Mouse (Mus musculus) kidney, embryonic 14.5 days (tissue): ENCODE measurements around the gene Prkca. TPM values are rescaled to one million over a fixed set of nuclear protein-coding genes. Genes with fewer than 3 reads are reported as not detected.

ENCODE experiments used
- ATAC-seq: fragments of 200-750 bp; cut with Nextera tagmentation; 2 replicates; pipeline ENCODE4 v1.8.0; 2017; ENCODE audit warnings: moderate number of reproducible peaks, mild to moderate bottlenecking, moderate TSS enrichment, moderate library complexity; ENCODE audit not compliant: low FRiP score, low TSS enrichment
- H3K27ac ChIP-seq: fragments of 300-500 bp; sonication (generic); 2 replicates; pipeline ENCODE4 v1.5.1; 2014; ENCODE audit warnings: low read depth, mild to moderate bottlenecking, low read length, moderate library complexity, mixed read lengths
- H3K27me3 ChIP-seq: fragments of 300-500 bp; sonication (generic); 2 replicates; pipeline ENCODE4 v1.6.1; 2014; ENCODE audit warnings: mild to moderate bottlenecking, low read length; ENCODE audit not compliant: control insufficient read depth, insufficient read depth
- H3K36me3 ChIP-seq: fragments of 300-500 bp; sonication (generic); 2 replicates; pipeline ENCODE4 v1.6.1; 2014; ENCODE audit warnings: low read length, mixed read lengths; ENCODE audit not compliant: control insufficient read depth, insufficient read depth
- H3K4me1 ChIP-seq: fragments of 300-500 bp; sonication (generic); 2 replicates; pipeline ENCODE4 v1.6.1; 2014; ENCODE audit warnings: low read length, mixed read lengths; ENCODE audit not compliant: control insufficient read depth, insufficient read depth
- H3K4me2 ChIP-seq: fragments of 300-500 bp; sonication (generic); replicated peaks from 2 replicates; pipeline ENCODE4 v1.6.1; 2014; ENCODE audit warnings: low read depth, mild to moderate bottlenecking, low read length
- H3K4me3 ChIP-seq: fragments of 300-500 bp; sonication (generic); 2 replicates; pipeline ENCODE4 v1.5.1; 2014; ENCODE audit warnings: mild to moderate bottlenecking, low read length
- H3K9ac ChIP-seq: fragments of 300-500 bp; sonication (generic); 2 replicates; pipeline ENCODE4 v1.6.1; 2014; ENCODE audit warnings: low read depth, mild to moderate bottlenecking, low read length, moderate library complexity
- H3K9me3 ChIP-seq: fragments of 300-500 bp; sonication (generic); 2 replicates; pipeline ENCODE4 v1.6.1; 2016; ENCODE audit warnings: low read length; ENCODE audit not compliant: control insufficient read depth
- WGBS: fragments of 180-500 bp; shearing (Covaris S2); extraction: QIAGEN DNeasy Blood & Tissue Kit; methylation state at CpG from one replicate; pipeline ENCODE4 v1.1.7; 2014; 5-methylcytosine and 5-hydroxymethylcytosine counted together
- polyA plus RNA-seq: library from polyadenylated mRNA; unstranded; fragments of >200 nt; fragmentation: Nextera tagmentation; extraction: Ambion mirVana; gene quantifications from 2 replicates; pipeline ENCODE4 v1.2.1, GENCODE M21; 2014

Prkca gene
- polyA plus RNA-seq, 1 experiment from 2014 or later = 10.9 TPM

DNA sequence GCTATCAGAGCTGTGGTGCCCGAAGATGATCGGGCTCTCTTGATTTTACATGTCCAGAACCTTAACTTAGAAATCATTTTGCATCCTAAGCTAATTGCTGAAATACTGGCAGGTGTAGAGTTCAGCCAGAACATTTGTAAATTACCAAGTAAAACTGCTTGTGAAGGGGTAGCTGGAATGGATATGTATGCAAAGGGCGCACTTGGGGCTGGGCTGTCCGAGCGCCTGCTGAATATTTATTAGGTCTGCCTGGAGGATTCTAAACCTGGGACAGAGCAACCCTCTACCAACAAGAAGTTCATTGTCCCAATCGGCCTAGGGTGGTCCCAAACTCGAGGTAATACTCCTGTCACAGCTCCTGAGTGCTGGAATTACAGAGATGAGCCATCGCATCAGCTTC lies 1.0 kb upstream of the Prkca start:
- no peaks in the 10 kb centered on the region for H3K4me1 ChIP-seq
- H3K9ac ChIP-seq = peak overlapping the region; percentile 78; the same call in 1 of the 2 replicates
- peak overlapping the region; percentile 76 for H3K4me3 ChIP-seq
- H3K4me2 ChIP-seq = peak overlapping the region; percentile 98
- H3K9me3 ChIP-seq = no peaks in the 10 kb centered on the region
- 57% methylated on average over 8 of the region's 8 CpGs for WGBS
- ATAC-seq = no peak
- H3K27ac ChIP-seq = no peak overlapping the region
- H3K27me3 ChIP-seq = no peaks in the 10 kb centered on the region
- no peaks in the 10 kb centered on the region for H3K36me3 ChIP-seq

DNA sequence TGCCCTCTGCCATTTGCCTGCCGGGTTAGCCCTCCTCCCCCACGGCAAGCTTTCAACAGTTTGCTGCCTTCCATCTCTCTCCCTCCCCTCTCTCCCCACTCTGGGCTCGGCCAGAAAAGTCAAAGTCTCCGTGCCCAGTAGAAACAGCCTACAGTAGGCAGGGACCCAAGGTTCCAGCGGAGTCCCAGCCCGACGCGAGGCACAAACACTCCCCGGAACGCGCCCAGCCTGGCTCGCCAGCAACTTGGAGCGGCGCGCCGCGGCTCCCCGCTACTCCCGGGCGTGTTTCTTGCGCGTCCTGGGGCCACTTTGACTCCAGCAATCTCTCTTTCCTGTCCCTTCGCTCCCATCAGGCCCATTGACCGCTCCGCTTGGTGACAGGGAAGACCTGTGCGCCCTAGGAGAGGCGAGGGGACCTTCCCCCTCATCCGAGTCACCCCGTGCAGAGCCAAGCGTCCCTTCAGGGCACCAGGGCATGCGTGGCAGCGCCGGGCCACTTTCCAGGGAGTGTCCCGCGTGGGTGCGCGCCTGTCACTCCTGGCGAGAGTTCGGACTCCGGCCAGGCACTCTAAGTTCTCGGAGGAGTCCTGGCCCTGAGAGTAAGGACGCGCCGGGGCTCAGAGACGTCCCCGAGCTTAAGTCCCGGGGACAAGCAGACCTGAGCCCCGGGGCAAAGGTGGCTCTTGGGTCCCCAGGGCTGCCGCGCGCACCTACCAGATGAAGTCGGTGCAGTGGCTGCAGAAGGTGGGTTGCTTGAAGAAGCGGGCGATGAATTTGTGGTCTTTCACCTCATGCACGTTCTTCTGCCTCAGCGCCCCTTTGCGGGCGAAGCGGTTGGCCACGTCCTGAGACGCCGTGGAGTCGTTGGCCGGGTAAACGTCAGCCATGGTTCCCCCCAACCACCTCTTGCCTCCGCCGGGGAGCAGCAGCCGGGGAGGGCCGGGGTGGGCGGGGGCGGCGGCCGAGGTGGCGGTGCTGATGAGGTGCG lies 653 bp downstream of the Prkca start, which contains the start of gene Apoh:
Gene Apoh (plus strand): TSS at position 574 of the 988 bp plus-strand sequence.
- H3K36me3 ChIP-seq = no peaks in the 10 kb centered on the region
- peak within 1 kb of the TSS; percentile 63; the same call in 1 of the 2 replicates for H3K27ac ChIP-seq
- H3K9ac ChIP-seq = peak within 1 kb of the TSS; percentile 78
- under 1% methylated on average over 70 of the region's 75 CpGs for WGBS
- ATAC-seq = peak; percentile 56
- no peaks in the 10 kb centered on the region for H3K27me3 ChIP-seq
- peak within 1 kb of the TSS; percentile 98 for H3K4me2 ChIP-seq
- H3K4me1 ChIP-seq = no peaks in the 10 kb centered on the region
- H3K4me3 ChIP-seq = peak within 1 kb of the TSS; percentile 76
- H3K9me3 ChIP-seq = no peaks in the 10 kb centered on the region

DNA sequence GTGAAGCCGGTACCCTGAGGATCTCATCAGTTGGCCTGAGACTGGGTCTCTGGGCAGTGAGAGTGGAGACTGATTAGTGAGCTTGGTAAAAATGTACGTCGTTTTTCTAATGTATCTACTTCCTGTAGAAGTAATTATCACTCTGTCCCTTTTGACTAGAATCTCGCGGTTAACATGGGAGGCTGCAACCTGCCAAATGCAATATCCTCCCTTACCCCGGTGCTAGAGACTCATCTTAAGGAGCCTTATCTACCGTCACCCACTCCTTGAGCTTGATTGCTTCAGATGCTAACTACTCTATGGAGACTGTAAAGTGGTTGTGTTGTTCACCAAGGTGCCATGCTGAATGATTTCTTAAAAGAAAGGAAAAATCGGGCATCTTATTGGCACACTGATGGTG lies 1.9 kb downstream of the Prkca start:
- H3K4me2 ChIP-seq = peak overlapping the region; percentile 98
- no peak overlapping the region; the same call in 1 of the 2 replicates for H3K4me3 ChIP-seq
- H3K9ac ChIP-seq = no peak overlapping the region
- no peaks in the 10 kb centered on the region for H3K27me3 ChIP-seq
- no peaks in the 10 kb centered on the region for H3K9me3 ChIP-seq
- H3K27ac ChIP-seq = no peak overlapping the region
- H3K36me3 ChIP-seq = no peaks in the 10 kb centered on the region
- peaks cover 3% of the 10 kb centered on the region; the same call in 1 of the 2 replicates for H3K4me1 ChIP-seq
- 42% methylated on average over 8 of the region's 8 CpGs for WGBS
- no peak for ATAC-seq

DNA sequence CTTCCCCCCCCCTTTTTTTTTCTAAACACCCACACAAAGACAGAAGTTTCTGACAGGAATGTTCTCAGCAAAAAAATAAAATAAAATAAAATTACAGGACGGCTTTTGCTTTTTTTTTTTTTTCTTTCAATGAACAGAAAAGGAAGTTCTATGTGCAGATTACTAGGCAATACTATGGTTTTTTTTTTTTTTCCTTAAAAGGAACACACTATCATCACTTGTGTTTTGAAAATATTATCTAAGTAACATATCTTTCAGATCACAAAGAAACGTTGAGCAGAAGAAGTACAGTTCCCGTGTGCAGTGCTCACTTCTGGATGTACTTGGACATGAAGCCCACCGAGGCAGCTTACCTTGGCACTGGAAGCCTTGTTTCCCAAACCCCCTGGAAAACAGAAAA lies 3.4 kb downstream of the Prkca start:
- Histone ChIP-seq H3K36me3 (no peaks in the 10 kb centered on the region), H3K9me3 (no peaks in the 10 kb centered on the region), H3K4me2 (no peak overlapping the region), H3K9ac (no peak overlapping the region), H3K27me3 (no peaks in the 10 kb centered on the region), H3K27ac (no peak overlapping the region), H3K4me1 (peaks cover 9% of the 10 kb centered on the region; the same call in 1 of the 2 replicates), H3K4me3 (no peak overlapping the region)
- 85% methylated on average over 4 of the region's 4 CpGs for WGBS
- no peak for ATAC-seq

DNA sequence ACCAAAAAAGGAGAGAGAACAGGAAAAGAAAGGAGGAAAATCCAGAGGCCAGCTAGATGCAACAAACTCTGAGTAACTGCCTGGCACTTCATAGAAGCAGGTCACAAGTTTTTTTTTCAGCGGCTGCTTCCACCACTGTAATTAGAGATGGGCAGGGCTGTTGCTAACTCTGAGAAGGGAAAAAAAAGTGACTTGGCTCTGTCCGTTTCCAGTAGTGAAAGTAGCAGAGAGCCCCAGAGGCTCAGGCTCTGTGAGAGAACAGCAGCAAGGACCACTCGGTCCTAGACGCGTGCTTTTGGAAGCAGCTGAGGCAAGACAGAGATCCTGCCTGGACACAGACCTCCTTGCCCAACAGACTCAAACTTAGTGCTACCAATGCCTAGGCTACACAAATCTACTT lies 7.3 kb downstream of the Prkca start:
- ATAC-seq = 0 out of 2 replicates have a peak, but pooled peaks have one; percentile 46
- WGBS = 18% methylated on average over 5 of the region's 5 CpGs
- H3K4me2 ChIP-seq = no peak overlapping the region

DNA sequence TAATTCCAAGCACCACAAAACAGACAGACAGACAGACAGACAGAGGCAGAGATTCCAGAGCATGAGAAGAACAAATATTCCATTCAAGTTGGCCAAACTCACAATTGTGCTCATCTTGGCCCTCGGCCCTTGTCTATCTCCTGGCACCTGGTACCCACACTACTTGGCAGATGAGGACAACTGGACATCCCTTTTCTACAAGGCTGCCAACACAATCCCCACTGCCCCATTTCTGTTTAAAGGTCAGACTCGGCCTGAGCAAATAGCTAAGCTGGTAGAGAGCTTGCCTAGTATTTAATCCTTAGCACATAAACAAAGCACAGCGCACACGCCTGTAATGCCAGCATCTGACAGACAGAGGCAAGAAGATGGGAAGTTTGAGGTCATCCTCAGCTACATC lies 8.2 kb downstream of the Prkca start:
- H3K27ac ChIP-seq = no peak overlapping the region
- no peak for ATAC-seq
- no peaks in the 10 kb centered on the region for H3K9me3 ChIP-seq
- H3K4me3 ChIP-seq = no peak overlapping the region
- H3K4me2 ChIP-seq = no peak overlapping the region
- peaks cover 25% of the 10 kb centered on the region; the same call in 1 of the 2 replicates for H3K4me1 ChIP-seq
- no peaks in the 10 kb centered on the region for H3K27me3 ChIP-seq
- H3K9ac ChIP-seq = no peak overlapping the region
- H3K36me3 ChIP-seq = no peaks in the 10 kb centered on the region
- 86% methylated on average over 4 of the region's 4 CpGs for WGBS

More for the DNA sequence above, 7.3 kb downstream of the Prkca start:
- Histone ChIP-seq H3K27me3 (no peaks in the 10 kb centered on the region), H3K9ac (no peak overlapping the region), H3K4me1 (peaks cover 25% of the 10 kb centered on the region; the same call in 1 of the 2 replicates), H3K9me3 (no peaks in the 10 kb centered on the region), H3K4me3 (no peak overlapping the region), H3K36me3 (no peaks in the 10 kb centered on the region), H3K27ac (no peak overlapping the region)

DNA sequence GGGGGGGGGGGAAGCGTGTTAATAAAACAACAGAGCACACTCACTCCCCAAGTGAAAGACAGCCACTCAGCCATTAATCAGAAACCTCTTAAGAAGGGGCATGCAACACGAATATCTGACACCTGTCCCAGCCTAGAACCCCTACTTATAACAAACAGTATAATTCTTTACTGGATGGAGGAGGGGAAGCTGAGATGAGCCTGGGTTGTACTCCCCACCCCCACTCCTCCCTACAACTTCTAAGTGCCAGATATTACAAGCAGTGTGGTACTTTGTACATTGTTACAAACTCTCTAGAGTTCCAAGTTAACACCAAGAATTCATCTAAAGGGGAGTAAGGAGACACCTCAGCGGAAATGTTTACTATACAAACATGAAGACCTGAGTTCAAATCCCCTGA lies 9.1 kb downstream of the Prkca start:
- Histone ChIP-seq H3K4me3 (no peak overlapping the region), H3K9ac (no peak overlapping the region), H3K27me3 (no peaks in the 10 kb centered on the region), H3K27ac (peak overlapping the region; percentile 77), H3K4me1 (peaks cover 25% of the 10 kb centered on the region; the same call in 1 of the 2 replicates), H3K4me2 (no peak overlapping the region), H3K9me3 (no peaks in the 10 kb centered on the region), H3K36me3 (no peaks in the 10 kb centered on the region)
- WGBS = 30% methylated on average over 3 of the region's 3 CpGs
- ATAC-seq = no peak

DNA sequence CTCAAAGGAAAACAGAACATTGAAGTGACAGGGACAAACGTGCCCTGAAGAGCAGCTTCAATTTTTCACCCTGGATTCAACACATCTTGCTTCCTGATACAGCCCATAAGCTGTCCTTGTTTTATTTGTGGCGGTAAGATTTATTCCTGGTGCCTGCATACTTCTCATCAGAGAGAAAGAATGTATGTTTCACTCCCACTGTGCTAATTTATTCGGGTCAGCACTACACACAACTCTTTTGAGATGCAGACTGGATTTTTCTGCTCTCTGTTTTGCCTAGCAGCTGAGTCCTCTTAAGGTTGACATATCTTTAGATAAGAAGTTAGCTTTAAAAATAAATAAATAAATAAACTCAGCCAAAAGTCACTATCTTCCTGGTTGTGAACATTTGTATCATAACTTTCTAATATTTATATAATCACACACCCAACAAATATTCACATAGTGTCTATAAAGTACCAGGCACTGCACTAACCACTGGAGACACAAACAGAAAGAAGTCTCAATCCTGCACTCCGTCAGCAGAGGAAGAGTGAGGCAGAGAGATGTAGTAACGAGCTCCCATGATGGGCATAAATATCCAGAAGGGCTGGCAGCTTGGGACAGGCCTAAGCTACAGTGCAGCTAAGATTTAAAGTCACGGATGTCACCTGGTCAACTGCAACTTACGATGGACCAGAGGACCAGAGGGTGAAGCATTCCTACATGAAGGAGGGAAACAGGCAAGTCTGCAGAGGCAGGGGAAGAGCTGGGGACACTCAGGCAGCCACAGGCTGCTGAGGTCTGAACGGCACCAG lies 9.9 kb downstream of the Prkca start:
- peak overlapping the region; percentile 77 for H3K27ac ChIP-seq
- WGBS = 28% methylated on average over 8 of the region's 8 CpGs

More for the DNA sequence above, 9.9 kb downstream of the Prkca start:
- no peaks in the 10 kb centered on the region for H3K27me3 ChIP-seq
- H3K9me3 ChIP-seq = no peaks in the 10 kb centered on the region
- peak; percentile 79 for ATAC-seq
- H3K36me3 ChIP-seq = no peaks in the 10 kb centered on the region
- peak overlapping the region; percentile 4; the same call in 1 of the 2 replicates for H3K4me2 ChIP-seq
- peaks cover 25% of the 10 kb centered on the region; the same call in 1 of the 2 replicates for H3K4me1 ChIP-seq
- no peak overlapping the region for H3K9ac ChIP-seq
- H3K4me3 ChIP-seq = no peak overlapping the region
